Mouse (Mus musculus) spleen, embryonic (tissue): ENCODE data around the gene Rbm38.

Source experiments
- CTCF ChIA-PET: fragments of 350-600 bp; sonication (Branson Sonifier 250); formaldehyde crosslinking; loops from one replicate; lab custom pipeline; 2022; lab: Charles Lee

The Rbm38 gene

GRCm38 (mm10) chr2:173011440-173011839 lies 8.9 kb upstream of the Rbm38 start:
- CTCF ChIA-PET = no interaction called here

GRCm38 (mm10) chr2:173014741-173015287 lies 5.5 kb upstream of the Rbm38 start:
- CTCF ChIA-PET = interaction anchor here (0.8 kb wide), 1 partner anchor 649 kb away, joined by 3 read pairs; no protein-coding TSS in a partner anchor

GRCm38 (mm10) chr2:173017940-173018339 lies 2.4 kb upstream of the Rbm38 start:
- CTCF ChIA-PET = interaction anchor here (0.6 to 0.7 kb wide), 2 partner anchors 9 to 66 kb away, joined by 3 to 5 read pairs; no protein-coding TSS in a partner anchor

DNA sequence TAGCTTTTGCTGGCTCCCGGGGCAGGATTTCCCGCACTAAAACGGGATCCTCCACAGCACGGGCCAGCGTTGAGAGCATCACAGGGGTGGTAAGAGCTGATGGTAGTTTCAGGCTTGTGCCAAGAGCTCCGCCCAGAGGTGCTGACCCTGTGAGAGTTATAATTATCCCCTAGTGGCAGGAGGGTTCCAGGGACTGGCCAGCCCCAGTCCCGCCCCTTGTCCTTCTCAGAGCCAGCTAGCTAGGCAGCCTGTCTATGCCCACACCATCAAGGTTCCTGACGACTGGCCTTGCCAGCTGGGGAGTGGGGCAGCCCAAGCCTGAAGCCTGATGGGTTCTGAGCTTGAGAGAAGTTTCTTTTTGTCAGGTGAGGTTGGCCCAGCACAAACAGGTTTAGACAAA lies 1.7 kb upstream of the Rbm38 start:
- CTCF ChIA-PET = interaction anchor here (0.5 kb wide), 1 partner anchor 74 kb away, joined by 6 read pairs; no protein-coding TSS in a partner anchor

DNA sequence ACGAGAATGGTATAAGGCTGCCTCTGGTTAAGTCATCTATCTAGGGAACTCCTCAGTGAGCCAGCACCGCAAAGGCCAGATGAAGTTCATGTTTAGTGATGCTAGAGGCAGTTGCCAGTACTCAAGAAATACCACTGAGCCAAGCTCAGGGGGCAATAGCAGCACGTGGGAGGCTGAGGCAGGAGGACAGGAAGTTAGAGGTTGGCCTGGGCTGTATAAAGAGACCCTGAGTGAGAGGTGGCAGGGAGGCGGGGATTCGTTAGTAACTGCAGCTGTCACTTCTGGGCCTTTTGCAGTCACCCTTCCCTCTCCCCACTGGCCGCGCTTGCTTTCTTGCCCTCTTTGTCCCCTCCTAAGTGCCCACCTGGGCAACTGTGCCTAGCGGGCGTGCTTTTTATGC lies 976 bp upstream of the Rbm38 start:
- CTCF ChIA-PET = interaction anchor here (0.5 to 1.0 kb wide), 4 partner anchors 31 to 74 kb away, joined by 3 to 14 read pairs (median 8); no protein-coding TSS in a partner anchor

DNA sequence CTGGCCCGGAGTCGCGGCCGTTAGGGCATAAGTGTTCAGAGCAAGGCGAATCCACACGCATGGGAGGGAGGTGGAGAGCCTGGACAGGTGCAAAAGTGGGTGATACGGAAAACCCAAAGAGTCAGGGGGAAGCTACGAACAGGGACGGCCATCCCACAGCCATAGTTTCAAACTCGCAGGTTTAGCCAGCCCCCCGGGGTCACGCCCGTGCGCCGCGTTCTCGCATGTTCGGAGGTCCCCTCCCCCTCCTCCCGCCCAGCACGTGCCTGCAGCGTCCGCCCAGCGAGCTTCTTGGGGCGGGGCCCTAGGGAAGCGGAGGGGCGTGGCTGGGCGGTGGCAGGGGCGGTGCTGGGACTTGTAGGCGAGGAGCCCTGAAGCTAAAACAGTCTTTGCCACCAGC lies 508 bp upstream of the Rbm38 start:
- CTCF ChIA-PET = interaction anchor here (0.5 to 1.0 kb wide), 6 partner anchors 17 to 1545 kb away, joined by 3 to 14 read pairs (median 5); no protein-coding TSS in a partner anchor

DNA sequence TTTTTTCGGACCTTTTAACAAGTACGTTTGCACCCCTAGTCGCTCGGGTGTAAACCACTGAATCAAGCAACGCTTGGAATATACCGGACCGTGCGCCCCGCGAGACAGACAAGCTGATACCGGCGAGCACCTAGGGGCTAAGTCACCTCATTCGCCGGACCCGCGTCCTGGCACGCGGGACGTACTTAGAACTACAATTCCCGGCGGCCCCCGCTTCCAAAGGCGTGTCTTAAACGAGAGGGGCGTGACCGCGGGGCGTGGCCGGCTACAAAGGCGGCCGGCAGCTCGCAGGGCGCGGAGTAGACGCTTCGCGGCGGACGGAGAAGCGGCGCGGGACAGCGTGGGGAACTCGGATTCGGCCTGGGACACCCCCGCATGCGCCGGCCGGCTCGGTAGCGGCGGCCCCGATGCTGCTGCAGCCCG lies 1.3 kb downstream of the Rbm38 start:
- CTCF ChIA-PET = interaction anchor here (0.7 to 1.6 kb wide), 4 partner anchors 23 to 193 kb away, joined by 3 to 12 read pairs (median 4); no protein-coding TSS in a partner anchor

DNA sequence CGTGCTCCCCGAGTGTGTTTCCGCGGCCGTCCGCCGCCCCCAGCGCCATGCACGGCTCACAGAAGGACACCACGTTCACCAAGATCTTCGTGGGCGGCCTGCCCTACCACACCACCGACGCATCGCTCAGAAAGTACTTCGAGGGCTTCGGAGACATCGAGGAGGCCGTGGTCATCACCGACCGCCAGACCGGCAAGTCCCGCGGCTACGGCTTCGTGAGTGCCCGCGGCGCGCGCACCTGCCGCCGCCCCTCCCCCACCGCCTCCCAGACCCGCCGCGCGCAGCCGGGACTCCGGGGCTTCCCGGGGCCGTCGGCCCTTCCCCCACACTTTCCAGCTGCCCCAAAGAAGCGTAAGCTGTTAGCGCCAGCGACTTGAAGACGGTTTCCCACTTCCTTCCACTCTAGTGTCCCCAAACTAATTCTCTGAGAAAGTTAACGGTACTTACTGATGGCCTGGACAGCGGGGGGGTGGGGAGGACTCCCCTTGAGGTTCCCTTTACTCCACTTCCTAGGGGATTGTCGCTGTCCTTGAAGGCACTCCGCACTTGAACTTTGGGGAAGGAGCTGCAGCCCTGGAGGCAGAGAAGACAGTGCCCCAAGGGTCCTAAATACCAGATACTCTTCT lies 1.9 kb downstream of the Rbm38 start:
- CTCF ChIA-PET = interaction anchor here (1.2 to 1.6 kb wide), 4 partner anchors 22 to 63 kb away, joined by 3 to 4 read pairs (median 4); no protein-coding TSS in a partner anchor

- CTCF ChIA-PET = interaction anchor here (0.5 to 1.6 kb wide), 5 partner anchors 21 to 110 kb away, joined by 3 to 4 read pairs (median 3); no protein-coding TSS in a partner anchor
These were observed 2.5 kb downstream of the Rbm38 start for GRCm38 (mm10) chr2:173022813-173023212.

GRCm38 (mm10) chr2:173023371-173023851 lies 3.1 kb downstream of the Rbm38 start:
- CTCF ChIA-PET = interaction anchor here (0.5 to 1.6 kb wide), 6 partner anchors 21 to 110 kb away, joined by 3 to 4 read pairs (median 3); no protein-coding TSS in a partner anchor

- CTCF ChIA-PET = interaction anchor here (0.9 to 1.1 kb wide), 2 partner anchors 28 to 58 kb away, joined by 3 read pairs; no protein-coding TSS in a partner anchor
These were observed 3.7 kb downstream of the Rbm38 start for GRCm38 (mm10) chr2:173023966-173024365.

DNA sequence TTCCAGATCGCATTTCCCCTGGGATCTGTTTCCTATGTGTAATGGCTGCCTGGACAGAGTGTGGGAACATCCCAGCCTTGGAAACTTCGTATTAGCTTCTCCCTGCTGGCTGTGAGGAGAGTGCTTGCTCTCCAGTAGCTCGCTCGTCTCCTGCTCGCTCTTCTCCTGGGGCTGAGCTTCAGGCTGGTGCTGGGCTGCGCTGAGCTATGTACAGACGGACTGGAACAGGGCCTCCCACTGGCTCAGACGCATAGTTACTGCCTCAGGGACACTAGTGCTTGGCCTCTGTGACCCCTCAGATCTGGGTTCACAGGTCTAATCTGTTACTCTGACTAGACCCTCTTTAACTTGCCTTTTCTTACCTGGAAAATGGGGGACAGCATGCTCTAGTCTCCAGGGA lies 4.1 kb downstream of the Rbm38 start:
- CTCF ChIA-PET = interaction anchor here (1.1 to 1.6 kb wide), 2 partner anchors 27 to 29 kb away, joined by 3 to 13 read pairs; no protein-coding TSS in a partner anchor

DNA sequence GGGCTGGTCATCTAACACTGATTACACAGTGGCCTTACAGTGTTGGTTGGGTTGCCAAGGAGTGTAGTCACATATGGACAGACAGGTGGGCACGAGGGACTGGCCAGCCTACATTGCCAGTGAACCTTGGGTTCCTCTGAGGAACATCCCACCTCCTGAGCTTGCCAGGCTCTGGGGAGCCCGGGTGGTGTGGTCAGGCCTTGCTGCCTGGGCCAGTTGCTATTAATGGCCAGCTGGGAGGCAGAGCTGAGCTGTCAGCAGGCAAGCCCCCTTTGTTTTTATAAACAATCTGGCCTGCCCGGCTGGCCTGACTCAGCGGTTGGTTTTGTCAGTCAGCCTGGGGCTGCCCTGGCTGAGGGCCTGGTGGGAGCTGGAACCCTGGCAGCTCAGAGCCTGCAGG lies 4.6 kb downstream of the Rbm38 start:
- CTCF ChIA-PET = interaction anchor here (0.6 to 1.6 kb wide), 2 partner anchors 22 to 26 kb away, joined by 3 to 13 read pairs; no protein-coding TSS in a partner anchor

GRCm38 (mm10) chr2:173026286-173026685 lies 6.0 kb downstream of the Rbm38 start:
- CTCF ChIA-PET = interaction anchor here (0.6 to 1.4 kb wide), 2 partner anchors 9 to 56 kb away, joined by 3 read pairs; no protein-coding TSS in a partner anchor

DNA sequence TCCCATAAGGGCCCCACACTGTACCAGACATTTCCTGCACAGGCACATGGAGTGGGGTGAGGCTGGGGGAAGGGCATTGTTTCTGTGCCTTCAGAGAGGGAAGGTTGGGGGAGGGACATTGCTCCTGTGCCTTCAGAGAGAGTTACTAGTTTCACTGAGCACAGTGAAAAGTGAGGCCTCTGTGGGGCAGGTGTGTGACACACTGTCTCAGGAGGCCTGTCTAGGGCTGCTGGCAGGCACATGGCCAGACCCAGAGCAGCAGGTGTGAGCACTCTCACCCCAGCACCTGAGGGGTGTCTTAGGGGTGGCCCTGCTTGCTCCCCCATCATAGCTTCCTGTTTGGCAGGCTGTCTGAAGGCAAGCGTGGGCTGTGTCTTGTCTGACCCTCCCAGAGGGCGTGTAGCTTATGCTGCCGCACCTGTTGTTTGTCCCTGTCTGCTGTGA lies 6.4 kb downstream of the Rbm38 start:
- CTCF ChIA-PET = interaction anchor here (0.6 to 1.4 kb wide), 2 partner anchors 9 to 55 kb away, joined by 3 read pairs; no protein-coding TSS in a partner anchor

DNA sequence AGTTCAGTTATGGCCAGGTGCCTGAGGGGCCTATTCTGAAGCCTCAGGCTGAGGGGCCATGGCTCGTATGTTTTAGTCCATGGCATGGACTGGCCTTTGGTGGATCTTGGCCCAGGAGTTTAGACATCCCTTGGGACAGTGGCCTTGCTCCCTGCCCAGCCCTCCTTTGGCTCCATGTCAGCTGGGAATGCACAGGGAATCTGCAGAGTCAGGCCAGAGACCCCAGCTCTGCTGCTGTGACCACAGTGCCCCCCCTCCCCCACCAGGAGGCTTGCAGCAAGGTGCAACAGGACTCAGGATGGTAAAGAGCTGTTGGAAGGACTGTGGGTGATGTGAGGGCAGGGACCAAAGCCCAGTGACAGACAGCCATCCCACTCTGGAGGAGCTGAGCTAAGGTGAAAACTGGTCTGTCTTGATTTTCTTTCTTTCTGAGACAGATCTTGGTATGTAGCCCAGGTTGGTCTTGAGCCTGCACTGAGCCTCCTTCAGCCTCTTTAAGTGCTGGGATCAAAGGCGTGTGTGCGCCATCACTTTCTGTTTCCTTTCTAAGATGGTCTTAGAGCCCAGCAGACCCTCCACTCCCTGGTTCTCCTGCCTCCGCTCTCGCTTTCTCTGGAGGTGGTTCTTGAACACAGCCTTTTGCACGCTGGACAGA lies 7.0 kb downstream of the Rbm38 start:
- CTCF ChIA-PET = interaction anchor here (0.6 to 1.4 kb wide), 2 partner anchors 10 to 55 kb away, joined by 3 read pairs; no protein-coding TSS in a partner anchor

GRCm38 (mm10) chr2:173027824-173028495 lies 7.7 kb downstream of the Rbm38 start:
- CTCF ChIA-PET = interaction anchor here (0.7 to 1.4 kb wide), 2 partner anchors 54 to 400 kb away, joined by 3 to 7 read pairs; no protein-coding TSS in a partner anchor

- CTCF ChIA-PET = interaction anchor here (0.7 kb wide), 1 partner anchor 399 kb away, joined by 7 read pairs; no protein-coding TSS in a partner anchor
These were observed 8.3 kb downstream of the Rbm38 start for GRCm38 (mm10) chr2:173028508-173029031.

- CTCF ChIA-PET = no interaction called here
These were observed 10.5 kb downstream of the Rbm38 start for GRCm38 (mm10) chr2:173030591-173031338.
